Mouse (Mus musculus): Measurements from ENCODE around the gene Etv5. TPM values are rescaled to one million over a fixed set of nuclear protein-coding genes. Genes with fewer than 3 reads are reported as not detected.

Etv5 gene
- polyA plus RNA-seq, 1 experiment from 2014 or later, result 17.8 TPM

DNA sequence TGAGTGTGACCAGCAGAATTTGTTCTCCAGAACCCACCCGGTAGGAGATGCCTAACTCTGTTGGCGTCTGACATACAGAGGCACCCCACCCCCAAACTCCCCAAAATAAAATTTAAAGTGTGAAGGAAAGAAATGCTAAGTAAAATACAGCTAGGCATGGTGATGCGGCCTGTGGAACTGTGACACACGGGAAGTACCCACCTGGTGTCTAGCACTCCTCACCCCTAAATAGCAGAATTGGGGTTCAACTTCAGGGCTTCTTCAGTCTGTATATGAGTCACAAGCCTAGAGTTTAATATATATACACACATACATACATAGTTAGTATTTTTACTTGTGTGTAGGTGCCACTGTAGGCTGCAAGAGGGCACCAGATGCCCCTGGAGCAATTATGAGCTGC lies 32.8 kb downstream of the Etv5 start:
- H3K4me3 ChIP-seq (ENCODE audit: low read depth, low read length), result no peak overlapping the region
- 95% methylated on average over 4 of the region's 4 CpGs for WGBS
- H3K27me3 ChIP-seq (ENCODE audit: control insufficient read depth, insufficient read depth, low read depth, low read length), result no peaks in the 10 kb centered on the region
- no peak overlapping the region for H3K4me2 ChIP-seq (ENCODE audit: low read length)
- no peak overlapping the region for H3K27ac ChIP-seq (ENCODE audit: low read length)
- no peaks in the 10 kb centered on the region for H3K4me1 ChIP-seq (ENCODE audit: control insufficient read depth, insufficient read depth, low read length)
- no peak overlapping the region for H3K9ac ChIP-seq (ENCODE audit: low read depth, low read length)
- no peaks in the 10 kb centered on the region for H3K36me3 ChIP-seq (ENCODE audit: control insufficient read depth, insufficient read depth, low read length)
- no peaks in the 10 kb centered on the region for H3K9me3 ChIP-seq (replicated peaks; ENCODE audit: control insufficient read depth, low read length, poor library complexity, severe bottlenecking)
- ATAC-seq, result no peak

GRCm38 (mm10) chr16:22406050-22406449 lies 33.5 kb downstream of the Etv5 start:
- Histone ChIP-seq H3K9me3 (replicated peaks; ENCODE audit: control insufficient read depth, low read length, poor library complexity, severe bottlenecking) (no peaks in the 10 kb centered on the region), H3K4me2 (ENCODE audit: low read length) (no peak overlapping the region), H3K36me3 (ENCODE audit: control insufficient read depth, insufficient read depth, low read length) (no peaks in the 10 kb centered on the region), H3K9ac (ENCODE audit: low read depth, low read length) (no peak overlapping the region), H3K4me3 (ENCODE audit: low read depth, low read length) (no peak overlapping the region), H3K27me3 (ENCODE audit: control insufficient read depth, insufficient read depth, low read depth, low read length) (no peaks in the 10 kb centered on the region), H3K27ac (ENCODE audit: low read length) (no peak overlapping the region), H3K4me1 (ENCODE audit: control insufficient read depth, insufficient read depth, low read length) (no peaks in the 10 kb centered on the region)
- no peak for ATAC-seq
- WGBS, result 74% methylated on average over 4 of the region's 4 CpGs

GRCm38 (mm10) chr16:22405492-22405891 lies 34.0 kb downstream of the Etv5 start:
- Histone ChIP-seq H3K27me3 (ENCODE audit: control insufficient read depth, insufficient read depth, low read depth, low read length) (no peaks in the 10 kb centered on the region), H3K9me3 (replicated peaks; ENCODE audit: control insufficient read depth, low read length, poor library complexity, severe bottlenecking) (no peaks in the 10 kb centered on the region), H3K36me3 (ENCODE audit: control insufficient read depth, insufficient read depth, low read length) (no peaks in the 10 kb centered on the region), H3K27ac (ENCODE audit: low read length) (no peak overlapping the region), H3K4me2 (ENCODE audit: low read length) (no peak overlapping the region), H3K4me3 (ENCODE audit: low read depth, low read length) (no peak overlapping the region), H3K9ac (ENCODE audit: low read depth, low read length) (no peak overlapping the region), H3K4me1 (ENCODE audit: control insufficient read depth, insufficient read depth, low read length) (no peaks in the 10 kb centered on the region)
- ATAC-seq, result no peak
- 73% methylated on average over 10 of the region's 10 CpGs for WGBS

- no peak for ATAC-seq
- H3K9me3 ChIP-seq (replicated peaks; ENCODE audit: control insufficient read depth, low read length, poor library complexity, severe bottlenecking), result no peaks in the 10 kb centered on the region
- WGBS, result 95% methylated on average over 4 of the region's 4 CpGs
Observed at GRCm38 (mm10) chr16:22403715-22404114, 35.8 kb downstream of the Etv5 start.

GRCm38 (mm10) chr16:22402600-22402999 lies 36.9 kb downstream of the Etv5 start:
- no peak overlapping the region for H3K27ac ChIP-seq (ENCODE audit: low read length)
- no peaks in the 10 kb centered on the region for H3K36me3 ChIP-seq (ENCODE audit: control insufficient read depth, insufficient read depth, low read length)
- no peaks in the 10 kb centered on the region for H3K9me3 ChIP-seq (replicated peaks; ENCODE audit: control insufficient read depth, low read length, poor library complexity, severe bottlenecking)
- no peak overlapping the region for H3K4me2 ChIP-seq (ENCODE audit: low read length)
- no peaks in the 10 kb centered on the region for H3K4me1 ChIP-seq (ENCODE audit: control insufficient read depth, insufficient read depth, low read length)
- no peak overlapping the region for H3K4me3 ChIP-seq (ENCODE audit: low read depth, low read length)
- no peaks in the 10 kb centered on the region for H3K27me3 ChIP-seq (ENCODE audit: control insufficient read depth, insufficient read depth, low read depth, low read length)
- H3K9ac ChIP-seq (ENCODE audit: low read depth, low read length), result no peak overlapping the region
- ATAC-seq, result no peak

More at GRCm38 (mm10) chr16:22403715-22404114, 35.8 kb downstream of the Etv5 start:
- Histone ChIP-seq H3K27me3 (ENCODE audit: control insufficient read depth, insufficient read depth, low read depth, low read length) (no peaks in the 10 kb centered on the region), H3K4me3 (ENCODE audit: low read depth, low read length) (no peak overlapping the region), H3K4me2 (ENCODE audit: low read length) (no peak overlapping the region), H3K36me3 (ENCODE audit: control insufficient read depth, insufficient read depth, low read length) (no peaks in the 10 kb centered on the region), H3K27ac (ENCODE audit: low read length) (no peak overlapping the region), H3K4me1 (ENCODE audit: control insufficient read depth, insufficient read depth, low read length) (no peaks in the 10 kb centered on the region), H3K9ac (ENCODE audit: low read depth, low read length) (no peak overlapping the region)

- no peak overlapping the region for H3K4me2 ChIP-seq (ENCODE audit: low read length)
- H3K9me3 ChIP-seq (replicated peaks; ENCODE audit: control insufficient read depth, low read length, poor library complexity, severe bottlenecking), result no peaks in the 10 kb centered on the region
- no peaks in the 10 kb centered on the region for H3K4me1 ChIP-seq (ENCODE audit: control insufficient read depth, insufficient read depth, low read length)
- 58% methylated on average over 6 of the region's 6 CpGs for WGBS
- no peak overlapping the region for H3K9ac ChIP-seq (ENCODE audit: low read depth, low read length)
- H3K27me3 ChIP-seq (ENCODE audit: control insufficient read depth, insufficient read depth, low read depth, low read length), result no peaks in the 10 kb centered on the region
- ATAC-seq, result no peak
- no peak overlapping the region for H3K4me3 ChIP-seq (ENCODE audit: low read depth, low read length)
- H3K27ac ChIP-seq (ENCODE audit: low read length), result no peak overlapping the region
- H3K36me3 ChIP-seq (ENCODE audit: control insufficient read depth, insufficient read depth, low read length), result no peaks in the 10 kb centered on the region
Observed at GRCm38 (mm10) chr16:22400226-22400625, 39.3 kb downstream of the Etv5 start.

- Histone ChIP-seq H3K4me2 (ENCODE audit: low read length) (no peak overlapping the region), H3K9ac (ENCODE audit: low read depth, low read length) (no peak overlapping the region), H3K4me1 (ENCODE audit: control insufficient read depth, insufficient read depth, low read length) (no peaks in the 10 kb centered on the region), H3K9me3 (replicated peaks; ENCODE audit: control insufficient read depth, low read length, poor library complexity, severe bottlenecking) (no peaks in the 10 kb centered on the region), H3K27me3 (ENCODE audit: control insufficient read depth, insufficient read depth, low read depth, low read length) (no peaks in the 10 kb centered on the region), H3K36me3 (ENCODE audit: control insufficient read depth, insufficient read depth, low read length) (no peaks in the 10 kb centered on the region), H3K27ac (ENCODE audit: low read length) (no peak overlapping the region), H3K4me3 (ENCODE audit: low read depth, low read length) (no peak overlapping the region)
- no peak for ATAC-seq
- 89% methylated on average over 10 of the region's 10 CpGs for WGBS
Observed at GRCm38 (mm10) chr16:22398784-22399453, 40.6 kb downstream of the Etv5 start.

GRCm38 (mm10) chr16:22398354-22398753 lies 41.2 kb downstream of the Etv5 start:
- H3K27ac ChIP-seq (ENCODE audit: low read length), result no peak overlapping the region
- H3K36me3 ChIP-seq (ENCODE audit: control insufficient read depth, insufficient read depth, low read length), result no peaks in the 10 kb centered on the region
- no peak overlapping the region for H3K4me3 ChIP-seq (ENCODE audit: low read depth, low read length)
- H3K4me2 ChIP-seq (ENCODE audit: low read length), result no peak overlapping the region
- 93% methylated on average over 11 of the region's 11 CpGs for WGBS
- H3K9me3 ChIP-seq (replicated peaks; ENCODE audit: control insufficient read depth, low read length, poor library complexity, severe bottlenecking), result no peaks in the 10 kb centered on the region
- H3K9ac ChIP-seq (ENCODE audit: low read depth, low read length), result no peak overlapping the region
- no peaks in the 10 kb centered on the region for H3K4me1 ChIP-seq (ENCODE audit: control insufficient read depth, insufficient read depth, low read length)
- no peaks in the 10 kb centered on the region for H3K27me3 ChIP-seq (ENCODE audit: control insufficient read depth, insufficient read depth, low read depth, low read length)
- no peak for ATAC-seq

DNA sequence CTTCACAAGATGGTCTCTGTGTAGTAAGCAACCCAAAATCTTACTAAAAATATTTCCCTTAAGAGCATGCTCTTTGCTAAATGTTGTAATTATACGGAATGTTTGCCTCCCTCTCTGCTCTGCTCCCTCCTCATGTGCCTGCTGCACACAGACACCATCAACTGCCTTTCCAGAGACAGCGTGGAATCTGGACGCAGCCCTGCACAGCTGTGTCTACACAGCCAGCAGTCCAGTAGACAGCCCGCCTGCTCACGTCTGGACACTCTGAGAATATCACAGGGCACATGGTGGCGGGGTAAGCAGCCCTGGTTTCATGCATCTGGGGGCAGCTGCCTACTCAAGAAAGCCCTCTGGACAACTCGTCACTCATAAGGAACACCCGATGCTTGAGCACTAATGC lies 43.1 kb downstream of the Etv5 start:
- no peaks in the 10 kb centered on the region for H3K9me3 ChIP-seq (replicated peaks; ENCODE audit: control insufficient read depth, low read length, poor library complexity, severe bottlenecking)
- H3K27me3 ChIP-seq (ENCODE audit: control insufficient read depth, insufficient read depth, low read depth, low read length), result no peaks in the 10 kb centered on the region
- 84% methylated on average over 8 of the region's 8 CpGs for WGBS
- no peak overlapping the region for H3K27ac ChIP-seq (ENCODE audit: low read length)
- H3K9ac ChIP-seq (ENCODE audit: low read depth, low read length), result no peak overlapping the region
- no peaks in the 10 kb centered on the region for H3K36me3 ChIP-seq (ENCODE audit: control insufficient read depth, insufficient read depth, low read length)
- H3K4me3 ChIP-seq (ENCODE audit: low read depth, low read length), result no peak overlapping the region
- ATAC-seq, result no peak
- no peak overlapping the region for H3K4me2 ChIP-seq (ENCODE audit: low read length)
- no peaks in the 10 kb centered on the region for H3K4me1 ChIP-seq (ENCODE audit: control insufficient read depth, insufficient read depth, low read length)

All from midbrain, embryonic 16.5 days (tissue).